Mouse (Mus musculus) R1 (cell line): ENCODE data around the gene Tstd3.

ENCODE experiments used
- DNase-seq: peaks from one replicate; pipeline ENCODE4 v3.0.0-alpha.2; 2018; ENCODE audit warnings: low read depth, low spot score

Gene Tstd3

DNA sequence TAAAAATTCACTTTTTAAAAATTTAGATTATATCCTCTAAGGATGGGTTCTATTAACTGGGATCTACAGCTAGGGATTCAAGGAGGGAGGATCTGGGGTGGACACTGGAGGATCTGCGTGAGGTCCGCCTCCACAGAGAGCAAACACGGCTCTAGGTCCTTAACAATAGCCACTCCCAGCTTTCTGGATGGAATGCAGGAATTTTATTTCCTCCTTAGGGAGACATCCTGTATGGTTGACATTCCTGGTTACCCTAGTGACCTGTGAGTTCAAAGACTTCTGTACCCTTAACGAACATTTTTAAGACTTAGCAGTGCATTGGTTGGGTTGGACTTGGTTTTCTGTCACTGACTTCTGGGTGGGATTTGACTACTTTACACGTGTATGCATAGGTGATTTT is 21.3 kb downstream of the Tstd3 start:
- peak; percentile 98 for DNase-seq

DNA sequence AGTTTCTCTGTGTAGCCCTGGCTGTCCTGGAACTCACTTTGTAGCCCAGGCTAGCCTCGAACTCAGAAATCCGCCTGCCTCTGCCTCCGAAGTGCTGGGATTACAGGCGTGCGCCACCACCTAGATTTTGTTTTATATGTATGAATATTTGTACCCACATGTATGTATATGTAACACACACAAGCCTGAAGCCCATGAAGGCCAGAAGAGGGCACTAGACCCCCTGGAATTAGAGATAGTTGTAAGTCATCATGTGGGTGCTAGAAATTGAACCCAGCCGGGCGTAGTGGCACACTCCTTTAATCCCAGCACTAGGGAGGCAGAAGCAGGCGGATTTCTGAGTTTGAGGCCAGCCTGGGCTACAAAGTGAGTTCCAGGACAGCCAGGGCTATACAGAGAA is 22.9 kb downstream of the Tstd3 start:
- peak; percentile 47 for DNase-seq

DNA sequence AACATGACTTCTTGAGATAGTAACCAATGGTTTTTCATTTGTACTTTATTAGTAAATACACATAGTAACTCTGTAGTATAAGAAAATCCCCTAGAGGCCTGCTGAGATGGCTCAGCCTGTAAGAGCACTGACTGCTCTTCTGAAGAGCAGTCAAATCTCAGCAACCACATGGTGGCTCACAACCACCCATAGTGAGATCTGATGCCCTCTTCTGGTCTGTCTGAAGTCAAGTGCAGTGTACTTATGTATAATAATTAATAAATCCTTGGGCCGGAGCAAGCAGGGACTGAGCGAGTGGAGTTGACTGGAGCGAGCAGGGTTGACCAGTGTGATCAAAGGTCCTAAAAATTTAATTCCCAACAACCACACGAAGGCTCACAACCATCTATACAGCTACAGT is 27.8 kb downstream of the Tstd3 start:
- DNase-seq: no peak

DNA sequence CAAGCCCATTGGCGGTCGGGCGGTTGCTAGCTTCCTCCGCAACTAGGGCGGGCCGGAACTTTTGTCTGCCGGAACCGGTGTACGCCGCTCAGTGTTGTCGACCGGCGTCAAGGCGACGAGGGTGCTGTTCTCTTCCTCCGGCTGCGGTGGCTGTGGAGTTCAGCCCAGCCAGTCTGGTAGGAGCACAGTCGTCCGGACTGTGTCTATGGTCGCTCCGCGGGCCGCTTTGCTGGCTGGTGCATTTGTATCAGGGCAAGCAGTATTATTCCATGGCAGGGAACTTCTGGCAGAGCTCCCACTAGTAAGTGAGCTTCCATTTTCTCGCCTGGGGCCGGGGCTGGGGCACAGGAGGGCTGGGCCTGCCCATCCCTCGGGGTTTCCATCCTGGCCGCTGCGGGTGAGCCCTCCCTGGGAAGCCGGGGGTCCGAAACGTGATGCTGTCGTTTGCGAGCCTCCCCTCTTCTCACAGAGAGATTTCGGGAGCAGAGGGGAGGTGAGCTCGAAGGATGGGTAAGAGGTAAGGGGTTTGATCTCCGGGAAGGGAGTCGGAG is 39.3 kb downstream of the Tstd3 start, which contains the start of gene Ccnc:
Gene Ccnc (plus strand): TSS at position 87 of the 551 bp plus-strand sequence.
- DNase-seq: peak; percentile 96

DNA sequence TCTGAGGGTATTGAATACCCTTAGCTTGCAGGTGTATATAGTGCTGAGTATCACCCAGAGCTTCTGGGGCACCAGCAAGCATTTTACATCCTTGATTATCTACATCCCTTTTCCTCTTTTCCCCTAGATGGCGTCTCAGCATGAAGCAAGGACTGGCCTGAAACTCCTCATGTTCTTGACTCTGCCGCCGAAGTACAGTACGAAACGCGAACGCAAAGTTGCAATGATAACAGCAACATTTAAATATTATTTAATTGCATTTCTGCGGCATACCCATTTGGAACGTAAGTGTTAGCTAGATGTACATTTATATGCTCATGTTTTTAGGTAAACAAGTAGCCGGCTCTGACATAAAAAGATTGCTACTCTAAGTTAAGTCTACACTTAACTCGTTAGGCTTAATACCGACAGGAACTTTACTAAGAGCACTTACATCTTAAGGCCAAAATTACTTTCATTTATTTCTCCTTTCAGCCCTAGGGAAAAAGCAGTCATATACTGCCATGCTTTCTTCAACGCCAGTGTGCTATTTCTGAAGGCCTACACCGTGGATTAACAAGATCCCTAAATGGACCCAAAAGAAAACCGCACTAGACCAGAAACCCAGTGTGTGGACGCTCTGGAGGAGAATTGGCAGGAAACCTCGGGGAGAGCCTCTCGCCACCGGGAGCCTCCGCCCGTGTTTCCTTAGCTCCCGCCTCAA is 39.9 kb downstream of the Tstd3 start:
- peak; percentile 86 for DNase-seq

DNA sequence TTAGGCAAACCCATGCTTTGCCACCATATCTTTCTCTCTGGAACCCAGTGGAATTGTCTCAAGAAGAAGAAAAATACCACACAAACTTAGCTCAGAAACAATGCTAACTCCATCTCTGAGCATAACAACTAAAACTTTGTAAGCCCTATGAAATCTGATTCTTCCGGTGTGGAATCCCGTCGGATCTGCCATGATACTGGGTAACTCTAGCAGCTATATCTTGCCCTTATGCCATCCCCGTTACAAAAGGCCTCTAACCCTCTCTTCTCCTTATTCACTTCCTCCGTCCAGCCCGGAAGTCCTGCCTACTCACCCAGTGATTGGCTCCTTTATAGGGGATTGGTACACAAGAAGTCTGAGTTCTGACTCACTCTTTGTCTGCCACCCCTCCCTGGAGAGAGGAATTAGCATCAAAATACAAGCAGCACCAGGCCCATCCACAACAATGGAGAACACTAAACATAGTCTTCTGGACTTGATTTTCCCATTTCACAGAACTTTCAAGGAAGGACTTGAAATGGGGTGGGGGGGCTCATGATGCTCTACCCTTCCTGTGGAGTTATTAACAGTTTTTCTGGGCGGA is 44.2 kb downstream of the Tstd3 start:
- peak; percentile 99 for DNase-seq

DNA sequence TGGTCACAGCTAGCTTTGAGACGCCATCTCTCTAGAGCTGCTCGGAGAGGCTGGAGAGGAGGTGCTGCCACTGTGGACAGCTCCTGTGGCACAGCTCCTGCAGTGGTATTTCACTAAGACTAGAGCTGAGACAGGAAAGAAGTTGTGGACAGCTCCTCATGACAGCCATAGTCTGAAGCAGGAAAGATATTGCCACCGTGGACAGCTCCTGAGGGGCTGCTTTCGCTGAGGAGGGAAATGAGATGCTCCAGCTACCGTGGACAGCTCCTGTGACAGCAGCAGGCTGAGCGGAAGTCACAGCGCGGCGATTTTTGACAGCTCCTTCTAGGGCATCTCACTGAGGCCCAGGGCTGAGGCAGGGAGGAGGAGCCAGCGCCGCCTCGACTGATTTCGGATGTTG is 54.9 kb downstream of the Tstd3 start:
- DNase-seq: peak; percentile 96
